ENCODE assay signal across 8 mouse cellular contexts in the genomic region with DNA sequence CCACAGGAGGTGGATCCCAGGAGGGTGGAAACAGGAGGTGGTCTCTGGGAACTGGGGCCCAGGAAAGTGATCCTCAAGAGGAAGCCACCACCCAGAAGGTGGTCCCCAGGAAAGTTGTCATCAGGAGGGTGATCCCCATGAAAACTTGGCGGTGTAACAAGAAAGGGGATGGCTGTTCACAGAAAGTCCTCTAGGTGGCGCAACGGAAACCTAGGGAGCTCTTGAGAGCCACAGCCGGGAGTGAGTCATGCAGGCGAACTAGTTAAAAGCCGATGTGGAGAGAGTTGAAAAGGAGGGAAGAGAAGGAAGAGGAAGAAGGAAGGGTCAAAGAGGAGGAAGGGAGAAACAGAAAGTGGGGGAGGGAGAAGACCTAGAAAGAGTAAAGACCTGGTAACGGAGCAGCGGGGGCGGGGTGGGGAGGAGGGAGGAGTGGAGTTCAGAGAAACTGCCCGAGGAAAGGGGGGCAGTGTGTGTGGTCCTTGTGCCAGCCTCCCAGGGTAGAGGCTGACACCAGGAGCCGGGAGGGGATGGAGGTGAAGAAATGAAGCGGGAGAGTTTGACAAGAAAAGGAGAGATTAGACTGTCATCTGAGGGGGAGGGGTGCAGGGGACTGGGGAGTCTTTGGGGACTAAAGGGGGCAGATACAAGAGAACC. TPM values are rescaled to one million over a fixed set of nuclear protein-coding genes. Genes with fewer than 3 reads are reported as not detected.
DNase-seq lines count a peak whose midpoint lies in the region; ATAC-seq and TF ChIP-seq lines count a peak whose summit lies in the region.

No protein-coding gene starts in this region.

- peak; percentile 46 to 50; a peak in 2 of 4 replicates for TF ChIP-seq EP300 in MEL (IDR thresholded peaks at IDR 0.05; ENCODE audit: low read depth in 1 of 2, low read length in 2 of 2)

- TF ChIP-seq CTCF in MEL (IDR thresholded peaks at IDR 0.05 in 2 of 3, conservative IDR thresholded peaks at IDR 0.05 in 1 of 3; ENCODE audit: control insufficient read depth in 1 of 3, insufficient read depth in 1 of 3, low read depth in 2 of 3, low read length in 3 of 3, poor library complexity in 1 of 3, severe bottlenecking in 1 of 3): peak; percentile 77 to 93 (median 80)
- peak; percentile 57 for TF ChIP-seq CTCF in lung, adult 2 months (IDR thresholded peaks at IDR 0.05; ENCODE audit: insufficient read depth, low read length)

- H3K27ac ChIP-seq in MEL (ENCODE audit: control insufficient read depth, low read depth, low read length): peak overlapping the region; percentile 77
- no peak overlapping the region for H3K27ac ChIP-seq in forebrain, embryonic 15.5 days (replicated peaks)
- no peak overlapping the region for H3K27ac ChIP-seq in neural tube, embryonic 14.5 days (ENCODE audit: low read depth, low read length)

- under 1% methylated on average over 12 of the region's 12 CpGs for WGBS in forebrain, embryonic 15.5 days
- WGBS in lung, adult 2 months: 2% methylated on average over 12 of the region's 12 CpGs
- WGBS in neural tube, embryonic 14.5 days: under 1% methylated on average over 12 of the region's 12 CpGs

- peak overlapping the region; percentile 62 to 83 for H3K4me3 ChIP-seq in MEL (ENCODE audit: control insufficient read depth in 1 of 2, insufficient read depth in 1 of 2, low read depth in 2 of 2, low read length in 2 of 2)
- peak overlapping the region; percentile 28 for H3K4me3 ChIP-seq in forebrain, embryonic 15.5 days
- H3K4me3 ChIP-seq in lung, adult 2 months (replicated peaks; ENCODE audit: extremely low read depth, low read depth, low read length): peak overlapping the region; percentile 55
- no peak overlapping the region for H3K4me3 ChIP-seq in neural tube, embryonic 14.5 days (ENCODE audit: low read depth, low read length)

- H3K4me2 ChIP-seq in forebrain, embryonic 15.5 days (replicated peaks): peak overlapping the region; percentile 43
- H3K4me2 ChIP-seq in neural tube, embryonic 14.5 days (ENCODE audit: low read depth, low read length): peak overlapping the region; percentile 40; the same call in 1 of the 2 replicates

- peaks cover 13 to 31% of the 10 kb centered on the region in 2 experiments; a peak in 3 of 4 replicates for H3K4me1 ChIP-seq in MEL (ENCODE audit: control insufficient read depth in 1 of 2, insufficient read depth in 2 of 2, low read length in 2 of 2)
- peaks cover 9% of the 10 kb centered on the region for H3K4me1 ChIP-seq in forebrain, embryonic 15.5 days
- peaks cover 3% of the 10 kb centered on the region; the same call in 1 of the 2 replicates for H3K4me1 ChIP-seq in lung, adult 2 months (ENCODE audit: control insufficient read depth, insufficient read depth, low read length)
- H3K4me1 ChIP-seq in neural tube, embryonic 14.5 days (ENCODE audit: control insufficient read depth, insufficient read depth, low read length): no peaks in the 10 kb centered on the region

- peak overlapping the region; percentile 73 for H3K9ac ChIP-seq in MEL (ENCODE audit: control insufficient read depth, low read depth, low read length, poor library complexity, severe bottlenecking)
- no peak overlapping the region for H3K9ac ChIP-seq in forebrain, embryonic 15.5 days (replicated peaks)
- no peak overlapping the region for H3K9ac ChIP-seq in neural tube, embryonic 14.5 days (replicated peaks; ENCODE audit: low read depth, low read length)

- peak; percentile 52 for TF ChIP-seq RAD21 in MEL (IDR thresholded peaks at IDR 0.05; ENCODE audit: low read depth, low read length)

- intact Hi-C loops in heart, postnatal 36 days (cut with DNase I): no loop called here

- H3K27me3 ChIP-seq in MEL (ENCODE audit: control insufficient read depth in 1 of 2, insufficient read depth in 2 of 2, low read length in 2 of 2): no peaks in the 10 kb centered on the region
- H3K27me3 ChIP-seq in forebrain, embryonic 15.5 days: no peaks in the 10 kb centered on the region
- H3K27me3 ChIP-seq in neural tube, embryonic 14.5 days (ENCODE audit: control insufficient read depth, insufficient read depth, low read length): no peaks in the 10 kb centered on the region

- no peaks in the 10 kb centered on the region for H3K9me3 ChIP-seq in MEL (replicated peaks; ENCODE audit: insufficient read depth, low read length)
- H3K9me3 ChIP-seq in forebrain, embryonic 15.5 days: no peaks in the 10 kb centered on the region
- no peaks in the 10 kb centered on the region for H3K9me3 ChIP-seq in neural tube, embryonic 14.5 days (ENCODE audit: control insufficient read depth, low read length)

- TF ChIP-seq POLR2A in MEL (IDR thresholded peaks at IDR 0.05; ENCODE audit: control insufficient read depth in 1 of 2, insufficient read depth in 1 of 2, low read depth in 1 of 2, low read length in 2 of 2, poor library complexity in 1 of 2): peak; percentile 18 to 57; a peak in 1 of 4 replicates
- no peak for TF ChIP-seq POLR2A in lung, adult 2 months (IDR thresholded peaks at IDR 0.05; ENCODE audit: borderline replicate concordance, extremely low read depth, low read depth, low read length)

- ATAC-seq in forebrain, embryonic 15.5 days (replicated peaks): peak; percentile 24; the same call in 1 of the 2 replicates
- ATAC-seq in neural tube, embryonic 14.5 days (ENCODE audit: low read depth): peak; percentile 31; the same call in 1 of the 2 replicates

- peak; percentile 95 for DNase-seq in MEL (ENCODE audit: low read depth, low spot score)
- peak; percentile 47 for DNase-seq in cerebellum, adult 11-12 months
- peak; percentile 78 to 79 for DNase-seq in heart, postnatal 36 days
- peak; percentile 84 for DNase-seq in layer of hippocampus, adult 11-12 months (ENCODE audit: low spot score)
- DNase-seq in lung, adult 2 months: peak; percentile 67
- peak; percentile 73 for DNase-seq in testis, postnatal 14 days (ENCODE audit: low spot score)

- no peaks in the 10 kb centered on the region; the same call in 1 of the 2 replicates for H3K79me2 ChIP-seq in MEL (ENCODE audit: control insufficient read depth, insufficient read depth, low read length, poor library complexity)

- peaks cover 0 to 11% of the 10 kb centered on the region in 2 experiments; a peak in 2 of 4 replicates for H3K36me3 ChIP-seq in MEL (ENCODE audit: control insufficient read depth in 1 of 2, insufficient read depth in 2 of 2, low read length in 2 of 2)
- H3K36me3 ChIP-seq in forebrain, embryonic 15.5 days: no peaks in the 10 kb centered on the region
- H3K36me3 ChIP-seq in neural tube, embryonic 14.5 days (ENCODE audit: control insufficient read depth, insufficient read depth, low read length): no peaks in the 10 kb centered on the region

TF ChIP-seq in MEL, 35 proteins besides CTCF, POLR2A, EP300 and RAD21 (continues in another document):
- TF ChIP-seq SIN3A (IDR thresholded peaks at IDR 0.05; ENCODE audit: low read length): peak; percentile 87
- no peak for TF ChIP-seq UBTF (IDR thresholded peaks at IDR 0.05; ENCODE audit: borderline replicate concordance, insufficient read depth, low read depth, low read length)
- TF ChIP-seq GABPA (IDR thresholded peaks at IDR 0.05; ENCODE audit: low read depth, low read length): no peak
- no peak for TF ChIP-seq USF1 (IDR thresholded peaks at IDR 0.05; ENCODE audit: low read depth, low read length)
- peak; percentile 50; the same call in 1 of the 2 replicates for TF ChIP-seq NELFE (IDR thresholded peaks at IDR 0.05; ENCODE audit: low read depth, low read length)
- 0 out of 2 replicates have a peak, but pooled peaks have one; percentile 49 for TF ChIP-seq ZKSCAN1 (IDR thresholded peaks at IDR 0.05; ENCODE audit: low read depth, low read length)
- TF ChIP-seq POLR2AphosphoS5 (IDR thresholded peaks at IDR 0.05; ENCODE audit: borderline replicate concordance, low read depth, low read length): no peak
- peak; percentile 70; the same call in 1 of the 2 replicates for TF ChIP-seq ELF1 (IDR thresholded peaks at IDR 0.05; ENCODE audit: low read depth, low read length)
- peak; percentile 80 for TF ChIP-seq MXI1 (IDR thresholded peaks at IDR 0.05; ENCODE audit: low read depth, low read length)
- no peak for TF ChIP-seq BHLHE40 (IDR thresholded peaks at IDR 0.05; ENCODE audit: borderline replicate concordance, low read depth, low read length)
- TF ChIP-seq ZMIZ1 (IDR thresholded peaks at IDR 0.05; ENCODE audit: low read depth, low read length): no peak
- no peak for TF ChIP-seq GATA1 (IDR thresholded peaks at IDR 0.05; ENCODE audit: low read depth, low read length)
- no peak for TF ChIP-seq MYC (IDR thresholded peaks at IDR 0.05; ENCODE audit: low read depth, low read length)
- no peak for TF ChIP-seq MAFK (IDR thresholded peaks at IDR 0.05; ENCODE audit: borderline replicate concordance, low read depth, low read length)
- TF ChIP-seq MEF2A (IDR thresholded peaks at IDR 0.05; ENCODE audit: extremely low read depth, insufficient replicate concordance, low read depth, low read length, poor library complexity, severe bottlenecking): no peak
- TF ChIP-seq ETS1 (IDR thresholded peaks at IDR 0.05; ENCODE audit: low read depth, low read length): peak; percentile 73; the same call in 1 of the 2 replicates
- TF ChIP-seq TBP (IDR thresholded peaks at IDR 0.05; ENCODE audit: low read depth, low read length): no peak
- TF ChIP-seq POLR2AphosphoS2 (IDR thresholded peaks at IDR 0.05; ENCODE audit: low read length): no peak
- peak; percentile 34; the same call in 1 of the 2 replicates for TF ChIP-seq TCF12 (IDR thresholded peaks at IDR 0.05; ENCODE audit: low read depth, low read length)
- TF ChIP-seq NRF1 (IDR thresholded peaks at IDR 0.05; ENCODE audit: insufficient read depth, low read depth, low read length, poor library complexity, severe bottlenecking): no peak
- peak; percentile 67 for TF ChIP-seq HCFC1 (IDR thresholded peaks at IDR 0.05; ENCODE audit: low read depth, low read length)
- no peak for TF ChIP-seq MYB (IDR thresholded peaks at IDR 0.05; ENCODE audit: low read depth, low read length)
- TF ChIP-seq USF2 (IDR thresholded peaks at IDR 0.05; ENCODE audit: borderline replicate concordance in 1 of 2, insufficient read depth in 1 of 2, low read depth in 1 of 2, low read length in 2 of 2): no peak
- TF ChIP-seq KAT2A (conservative IDR thresholded peaks at IDR 0.05; ENCODE audit: low read depth, low read length): no peak
- no peak for TF ChIP-seq TAL1 (IDR thresholded peaks at IDR 0.05; ENCODE audit: low read length)

RNA-seq across cellular contexts. Expression of a gene that starts 30.5 kb away (rescaled TPM):
- total RNA-seq in MEL (2012; rRNA removed): 76.7 and 77.2 TPM in 2 replicates
- 100 to 1,000 TPM in 1 of 2 experiments, 10 to 100 TPM in 1; 30.9 to 104 TPM for polyA plus RNA-seq in MEL (2012; ENCODE audit: insufficient read depth in 1 of 2, insufficient read length in 2 of 2, low read depth in 1 of 2, low replicate concordance in 2 of 2, missing spikeins in 1 of 2)
- 62.9 and 72.0 TPM in 2 replicates for polyA plus RNA-seq in forebrain, embryonic 15.5 days (2015; fragmentation: Nextera tagmentation; extraction: Ambion mirVana)
- 10 to 100 TPM; 40.1 to 46.0 TPM for total RNA-seq in heart, postnatal 36 days (2021)
- polyA plus RNA-seq in lung, adult 2 months (2012; rRNA removed): 7.7 and 13.8 TPM in 2 replicates
- polyA plus RNA-seq in neural tube, embryonic 14.5 days (2014; fragmentation: Nextera tagmentation; extraction: Ambion mirVana): 53.0 and 69.3 TPM in 2 replicates
